Mouse (Mus musculus) liver, embryonic 14.5 days (tissue): ENCODE data around the gene Iqcn. TPM values are rescaled to one million over a fixed set of nuclear protein-coding genes. Genes with fewer than 3 reads are reported as not detected.

Source experiments
- ATAC-seq: fragments of 200-750 bp; cut with Nextera tagmentation; 2 replicates; pipeline ENCODE4 v1.8.0; 2017; ENCODE audit warnings: moderate number of reproducible peaks, mild to moderate bottlenecking, moderate library complexity; ENCODE audit not compliant: insufficient read depth
- DNase-seq, 3 experiments: peaks; one replicate each; pipeline ENCODE4 v3.0.0-alpha.2; 2012 to 2013; ENCODE audit warnings: low read depth in 3 of 3, low spot score in 3 of 3
- H3K27ac ChIP-seq: fragments of 300-500 bp; sonication (generic); 2 replicates; pipeline ENCODE4 v1.5.1; 2014; ENCODE audit warnings: moderate library complexity, mild to moderate bottlenecking, control low read depth, inconsistent platforms
- H3K27me3 ChIP-seq: fragments of 300-500 bp; sonication (generic); 2 replicates; pipeline ENCODE4 v1.6.1; 2014; ENCODE audit warnings: mild to moderate bottlenecking, low read length, moderate library complexity; ENCODE audit not compliant: control insufficient read depth, insufficient read depth
- H3K36me3 ChIP-seq: fragments of 300-500 bp; sonication (generic); replicated peaks from 2 replicates; pipeline ENCODE4 v1.6.1; 2014; ENCODE audit warnings: low read depth; ENCODE audit not compliant: control insufficient read depth, insufficient read depth
- H3K4me1 ChIP-seq, 2 experiments: fragments of 200-500 bp in 1 of 2; fragments of 300-500 bp in 1 of 2; sonication (generic) in 1 of 2; replicated peaks; 2 replicates each; pipeline ENCODE4 v1.6.1; 2012 to 2014; ENCODE audit warnings: antibody characterized with exemption in 1 of 2, inconsistent platforms in 1 of 2, low read length in 1 of 2; ENCODE audit not compliant: control insufficient read depth in 2 of 2, insufficient read depth in 2 of 2
- H3K4me2 ChIP-seq: fragments of 300-500 bp; sonication (generic); 2 replicates; pipeline ENCODE4 v1.6.1; 2014; ENCODE audit warnings: low read depth, mild to moderate bottlenecking, control low read depth, moderate library complexity
- H3K4me3 ChIP-seq, 2 experiments: fragments of 200-500 bp in 1 of 2; fragments of 300-500 bp in 1 of 2; sonication (generic) in 1 of 2; 2 replicates each; pipeline ENCODE4 v1.5.1; 2012 to 2014; ENCODE audit warnings: low read depth in 2 of 2, low read length in 2 of 2, mild to moderate bottlenecking in 2 of 2, control low read depth in 1 of 2, inconsistent platforms in 1 of 2, moderate library complexity in 1 of 2; ENCODE audit not compliant: insufficient read depth in 1 of 2
- H3K9ac ChIP-seq: fragments of 300-500 bp; sonication (generic); replicated peaks from 2 replicates; pipeline ENCODE4 v1.6.1; 2014; ENCODE audit warnings: mild to moderate bottlenecking, control low read depth, moderate library complexity
- H3K9me3 ChIP-seq: fragments of 300-500 bp; sonication (generic); 2 replicates; pipeline ENCODE4 v1.6.1; 2016; ENCODE audit warnings: low read length, mixed read lengths; ENCODE audit not compliant: control insufficient read depth
- CTCF ChIP-seq: IDR thresholded peaks from 2 replicates; pipeline ENCODE4 v1.5.1; 2016; ENCODE audit warnings: antibody characterized with exemption, low read depth, control low read depth
- EP300 ChIP-seq: IDR thresholded peaks from 2 replicates; pipeline ENCODE4 v1.6.1; 2016; ENCODE audit warnings: antibody characterized with exemption, low read depth
- WGBS: fragments of 180-500 bp; shearing (Covaris S2); extraction: QIAGEN DNeasy Blood & Tissue Kit; methylation state at CpG from one replicate; pipeline ENCODE4 v1.1.7; 2014; ENCODE audit not compliant: insufficient replicate concordance; 5-methylcytosine and 5-hydroxymethylcytosine counted together
- polyA plus RNA-seq, 2 experiments: library from polyadenylated mRNA; depleted of rRNA in 1 of 2; stranded (reverse) in 1 of 2; unstranded in 1 of 2; fragments of >200 nt; fragmentation: Nextera tagmentation in 1 of 2; extraction: Ambion mirVana in 1 of 2; gene quantifications; 2 replicates each; pipeline versions ENCODE4 v1.2.1 to v1.2.3; 2012 to 2014

Gene Iqcn
- polyA plus RNA-seq, 2 experiments, result not detected

- under 1% methylated on average over 53 of the region's 59 CpGs for WGBS
- H3K4me1 ChIP-seq, result peaks cover 30 to 31% of the 10 kb centered on the region in 2 experiments
- TF ChIP-seq CTCF (no peak), EP300 (no peak)
These were observed 3.3 kb upstream of the Iqcn start for GRCm38 (mm10) chr8:70699834-70700554.

GRCm38 (mm10) chr8:70700555-70700922 is 2.7 kb upstream of the Iqcn start:
- peak overlapping the region; percentile 87 for H3K9ac ChIP-seq
- 0% methylated on average over 20 of the region's 20 CpGs for WGBS
- peaks cover 26 to 27% of the 10 kb centered on the region in 2 experiments for H3K4me1 ChIP-seq
- H3K36me3 ChIP-seq, result no peaks in the 10 kb centered on the region
- H3K27me3 ChIP-seq, result no peaks in the 10 kb centered on the region
- DNase-seq (peak; percentile 72 to 85 (median 78)), ATAC-seq (no peak)
- H3K4me3 ChIP-seq, result peak overlapping the region; percentile 75 to 84
- peak overlapping the region; percentile 91 for H3K27ac ChIP-seq
- TF ChIP-seq EP300, result no peak
- peak; percentile 92 for TF ChIP-seq CTCF
- no peaks in the 10 kb centered on the region for H3K9me3 ChIP-seq
- peak overlapping the region; percentile 70 for H3K4me2 ChIP-seq

More at GRCm38 (mm10) chr8:70699834-70700554, 3.3 kb upstream of the Iqcn start:
- Histone ChIP-seq H3K9me3 (no peaks in the 10 kb centered on the region), H3K36me3 (no peaks in the 10 kb centered on the region), H3K27me3 (no peaks in the 10 kb centered on the region), H3K4me3 (peak overlapping the region; percentile 75 to 84), H3K27ac (peak overlapping the region; percentile 91), H3K4me2 (peak overlapping the region; percentile 70), H3K9ac (peak overlapping the region; percentile 87)
- ATAC-seq, result no peak
- peak in 2 of 3 experiments; percentile 47 to 52 for DNase-seq

GRCm38 (mm10) chr8:70701048-70701981 is 1.9 kb upstream of the Iqcn start:
- Histone ChIP-seq H3K4me1 (peaks cover 19% of the 10 kb centered on the region in 2 experiments), H3K27me3 (no peaks in the 10 kb centered on the region), H3K27ac (peak overlapping the region; percentile 91), H3K4me2 (peak overlapping the region; percentile 70), H3K4me3 (peak overlapping the region in 1 of 2 experiments; percentile 75; a peak in 2 of 4 replicates), H3K36me3 (no peaks in the 10 kb centered on the region), H3K9ac (peak overlapping the region; percentile 87), H3K9me3 (no peaks in the 10 kb centered on the region)
- TF ChIP-seq EP300 (no peak), CTCF (no peak)
- DNase-seq (peak in 1 of 3 experiments; percentile 41), ATAC-seq (no peak)
- 54% methylated on average over 10 of the region's 10 CpGs for WGBS

GRCm38 (mm10) chr8:70701982-70702841 is 1.0 kb upstream of the Iqcn start:
- ATAC-seq, result no peak
- Histone ChIP-seq H3K27me3 (no peaks in the 10 kb centered on the region), H3K4me2 (no peak overlapping the region), H3K4me3 (no peak overlapping the region), H3K4me1 (peaks cover 12 to 13% of the 10 kb centered on the region in 2 experiments), H3K27ac (no peak overlapping the region), H3K9ac (no peak overlapping the region), H3K36me3 (no peaks in the 10 kb centered on the region), H3K9me3 (no peaks in the 10 kb centered on the region)
- 75% methylated on average over 2 of the region's 2 CpGs for WGBS
- no peak for DNase-seq
- TF ChIP-seq EP300 (no peak), CTCF (no peak)
